Mouse (Mus musculus) liver, adult 2 months (tissue): ENCODE measurements around the gene Agpat4. TPM values are rescaled to one million over a fixed set of nuclear protein-coding genes. Genes with fewer than 3 reads are reported as not detected.

Source experiments
- DNase-seq: peaks from one replicate; pipeline ENCODE4 v3.0.0-alpha.2; 2011; ENCODE audit warnings: low read depth, low spot score; ENCODE audit errors: extremely low read depth
- H3K27ac ChIP-seq: fragments of 200-500 bp; replicated peaks from 2 replicates; pipeline ENCODE4 v1.5.1; 2012; ENCODE audit warnings: low read depth, mild to moderate bottlenecking, control low read depth, inconsistent platforms, low read length; ENCODE audit not compliant: insufficient read depth
- H3K27me3 ChIP-seq: fragments of 200-500 bp; 2 replicates; pipeline ENCODE4 v1.6.1; 2012; ENCODE audit warnings: mild to moderate bottlenecking, moderate library complexity, low read length, inconsistent platforms; ENCODE audit not compliant: control insufficient read depth, insufficient read depth
- H3K36me3 ChIP-seq: fragments of 200-500 bp; 2 replicates; pipeline ENCODE4 v1.6.1; 2012; ENCODE audit warnings: low read length, inconsistent platforms; ENCODE audit not compliant: control insufficient read depth, insufficient read depth
- H3K4me1 ChIP-seq: fragments of 200-500 bp; 2 replicates; pipeline ENCODE4 v1.6.1; 2011; ENCODE audit warnings: low read length; ENCODE audit not compliant: control insufficient read depth, insufficient read depth
- H3K4me3 ChIP-seq: fragments of 200-500 bp; 2 replicates; pipeline ENCODE4 v1.5.1; 2011; ENCODE audit warnings: low read depth, mild to moderate bottlenecking, control low read depth, low read length, moderate library complexity; ENCODE audit not compliant: insufficient read depth
- H3K79me2 ChIP-seq: fragments of 200-500 bp; 2 replicates; pipeline ENCODE4 v1.6.1; 2012; ENCODE audit warnings: inconsistent platforms, mild to moderate bottlenecking, low read length, moderate library complexity; ENCODE audit not compliant: control insufficient read depth, insufficient read depth
- H3K9ac ChIP-seq: fragments of 200-500 bp; 2 replicates; pipeline ENCODE4 v1.6.1; 2012; ENCODE audit warnings: low read depth, mild to moderate bottlenecking, control low read depth, inconsistent platforms, low read length
- CTCF ChIP-seq: fragments of 200-500 bp; IDR thresholded peaks from 2 replicates; pipeline ENCODE4 v1.5.1; 2011; ENCODE audit warnings: low read depth, low read length, control low read depth
- POLR2A ChIP-seq: fragments of 200-500 bp; IDR thresholded peaks from 2 replicates; pipeline ENCODE4 v1.6.1; 2011; ENCODE audit warnings: low read length, control low read depth; ENCODE audit not compliant: insufficient read depth; ENCODE audit errors: extremely low read depth
- WGBS: fragments of 180-500 bp; shearing (Covaris S2); methylation state at CpG from one replicate; pipeline ENCODE4 v1.1.7; 2018; 5-methylcytosine and 5-hydroxymethylcytosine counted together
- polyA plus RNA-seq: library from polyadenylated mRNA; depleted of rRNA; stranded (reverse); fragments of >200 nt; gene quantifications from 2 replicates; pipeline ENCODE4 v1.2.3, GENCODE M21; 2012
- total RNA-seq: library from RNA; depleted of rRNA; stranded (reverse); fragments of >200 nt; gene quantifications from 2 replicates; pipeline ENCODE4 v1.2.3, GENCODE M21; 2014

Gene Agpat4
- total and polyA plus RNA-seq, 2 experiments = 0.60 to 1.2 TPM

GRCm38 (mm10) chr17:12150970-12151369 is 32.5 kb downstream of the Agpat4 start:
- Histone ChIP-seq H3K79me2 (no peaks in the 10 kb centered on the region), H3K36me3 (no peaks in the 10 kb centered on the region), H3K27ac (no peak overlapping the region), H3K4me3 (no peak overlapping the region), H3K4me1 (no peaks in the 10 kb centered on the region), H3K9ac (no peak overlapping the region), H3K27me3 (no peaks in the 10 kb centered on the region)
- WGBS = 97% methylated on average over 2 of the region's 2 CpGs
- DNase-seq = no peak
- TF ChIP-seq CTCF (no peak), POLR2A (no peak)

DNA sequence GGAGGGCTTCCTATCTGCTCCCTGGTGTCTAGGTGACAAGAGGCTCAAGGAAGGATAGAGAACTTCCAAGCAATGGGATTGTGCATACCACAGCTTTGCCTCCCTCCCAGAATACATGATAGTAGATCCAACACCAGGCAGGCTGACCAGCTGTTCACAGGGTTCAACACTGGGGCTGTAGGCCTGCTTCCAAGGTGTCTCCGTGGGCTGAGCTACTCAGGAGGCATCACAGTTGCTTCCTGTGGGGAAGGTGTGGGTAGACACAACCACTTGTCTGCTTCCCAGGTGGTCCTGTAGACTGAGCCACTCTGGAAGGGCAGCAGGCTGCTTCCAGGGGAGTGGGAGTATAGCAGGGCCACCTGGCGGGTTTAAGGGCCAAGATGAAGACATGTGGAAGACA is 35.8 kb downstream of the Agpat4 start:
- Histone ChIP-seq H3K27me3 (no peaks in the 10 kb centered on the region), H3K79me2 (no peaks in the 10 kb centered on the region), H3K9ac (no peak overlapping the region), H3K4me1 (no peaks in the 10 kb centered on the region), H3K4me3 (no peak overlapping the region), H3K27ac (no peak overlapping the region), H3K36me3 (no peaks in the 10 kb centered on the region)
- WGBS = 72% methylated on average over 2 of the region's 2 CpGs
- DNase-seq = no peak
- TF ChIP-seq CTCF (no peak), POLR2A (no peak)

DNA sequence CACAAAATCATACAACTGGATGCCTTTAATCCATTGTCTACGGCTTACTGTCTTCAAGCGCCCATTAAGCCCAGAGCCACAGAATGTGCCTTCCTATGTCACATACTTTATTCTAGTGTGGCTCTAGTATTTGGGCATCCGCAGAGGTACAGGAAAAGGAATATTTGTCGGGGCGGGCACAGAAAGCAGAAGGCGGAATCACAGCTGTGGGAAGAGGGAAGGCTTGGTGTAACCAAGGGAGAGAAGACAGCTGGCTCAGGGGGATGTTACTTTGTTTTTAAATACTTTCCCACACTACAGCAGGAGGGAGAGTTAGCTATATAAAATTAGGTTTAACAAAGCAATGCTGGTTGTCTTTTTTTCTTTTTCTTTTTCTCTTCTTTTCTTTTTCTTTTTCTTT is 36.7 kb downstream of the Agpat4 start:
- no peak overlapping the region for H3K9ac ChIP-seq
- H3K36me3 ChIP-seq = no peaks in the 10 kb centered on the region
- H3K4me1 ChIP-seq = no peaks in the 10 kb centered on the region
- H3K4me3 ChIP-seq = no peak overlapping the region
- H3K27me3 ChIP-seq = no peaks in the 10 kb centered on the region
- 83% methylated on average over 6 of the region's 6 CpGs for WGBS
- TF ChIP-seq CTCF (no peak), POLR2A (no peak)
- H3K79me2 ChIP-seq = no peaks in the 10 kb centered on the region
- DNase-seq = no peak
- H3K27ac ChIP-seq = no peak overlapping the region

- WGBS = 83% methylated on average over 4 of the region's 4 CpGs
- no peaks in the 10 kb centered on the region for H3K4me1 ChIP-seq
- no peak overlapping the region for H3K4me3 ChIP-seq
- TF ChIP-seq POLR2A = no peak
- TF ChIP-seq CTCF = no peak
- no peak overlapping the region for H3K27ac ChIP-seq
- H3K9ac ChIP-seq = no peak overlapping the region
- no peak for DNase-seq
- no peaks in the 10 kb centered on the region for H3K79me2 ChIP-seq
- H3K36me3 ChIP-seq = no peaks in the 10 kb centered on the region
- no peaks in the 10 kb centered on the region for H3K27me3 ChIP-seq
These were observed 37.4 kb downstream of the Agpat4 start for GRCm38 (mm10) chr17:12155872-12156271.

- H3K79me2 ChIP-seq = no peaks in the 10 kb centered on the region
- H3K27me3 ChIP-seq = no peaks in the 10 kb centered on the region
- no peaks in the 10 kb centered on the region for H3K36me3 ChIP-seq
- H3K4me3 ChIP-seq = no peak overlapping the region
- no peak for DNase-seq
- H3K9ac ChIP-seq = no peak overlapping the region
- no peak overlapping the region for H3K27ac ChIP-seq
- H3K4me1 ChIP-seq = no peaks in the 10 kb centered on the region
- WGBS = 91% methylated on average over 3 of the region's 3 CpGs
- TF ChIP-seq POLR2A (no peak), CTCF (no peak)
These were observed 38.2 kb downstream of the Agpat4 start for GRCm38 (mm10) chr17:12156661-12157060.

DNA sequence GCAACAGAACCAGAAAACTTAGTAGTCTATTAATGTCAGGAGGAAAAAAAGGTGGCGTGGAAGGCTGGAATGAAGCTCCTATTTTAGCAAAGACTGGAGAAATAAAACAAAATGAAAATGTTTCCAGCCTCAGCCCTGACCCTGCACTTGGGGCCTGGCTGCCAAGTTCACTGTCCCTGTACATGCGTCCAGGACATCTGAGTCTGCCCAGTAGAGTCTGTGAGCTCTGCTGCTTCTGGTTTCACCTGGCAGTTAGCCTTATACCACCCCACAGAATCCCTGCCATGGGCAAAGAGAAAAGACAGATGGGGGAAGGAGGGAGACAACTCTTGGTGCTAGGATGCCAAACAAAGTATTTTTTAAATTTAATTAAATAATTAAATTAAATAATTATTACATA is 38.7 kb downstream of the Agpat4 start:
- H3K4me3 ChIP-seq = no peak overlapping the region
- H3K27me3 ChIP-seq = no peaks in the 10 kb centered on the region
- 88% methylated on average over 2 of the region's 2 CpGs for WGBS
- H3K9ac ChIP-seq = no peak overlapping the region
- H3K36me3 ChIP-seq = no peaks in the 10 kb centered on the region
- no peaks in the 10 kb centered on the region for H3K79me2 ChIP-seq
- no peaks in the 10 kb centered on the region for H3K4me1 ChIP-seq
- H3K27ac ChIP-seq = no peak overlapping the region
- no peak for DNase-seq
- TF ChIP-seq POLR2A (no peak), CTCF (no peak)
